Mouse (Mus musculus) heart, embryonic 10.5 days (tissue): ENCODE measurements at regions not wholly inside any gene's neighbourhood (a gene's known extent, or its start where the extent isn't known, plus 50 kb on each side); places are given as distances from the start of the nearest gene placed in this dataset.

ENCODE experiments used
- DNase-seq: peaks from one replicate; pipeline ENCODE4 v3.0.0-alpha.2; 2017; ENCODE audit warnings: low spot score
- H3K27ac ChIP-seq: fragments of 300-500 bp; sonication (generic); 2 replicates; pipeline ENCODE4 v1.5.1; 2016; ENCODE audit warnings: mild to moderate bottlenecking
- H3K27me3 ChIP-seq: fragments of 300-500 bp; sonication (generic); 2 replicates; pipeline ENCODE4 v1.6.1; 2016; ENCODE audit warnings: mild to moderate bottlenecking; ENCODE audit not compliant: poor library complexity, insufficient read depth, severe bottlenecking
- H3K36me3 ChIP-seq: fragments of 300-500 bp; sonication (generic); 2 replicates; pipeline ENCODE4 v1.6.1; 2016; ENCODE audit warnings: mild to moderate bottlenecking, moderate library complexity
- H3K4me1 ChIP-seq: fragments of 300-500 bp; sonication (generic); 2 replicates; pipeline ENCODE4 v1.6.1; 2016; ENCODE audit warnings: mild to moderate bottlenecking
- H3K4me3 ChIP-seq: fragments of 300-500 bp; sonication (generic); 2 replicates; pipeline ENCODE4 v1.5.1; 2016; ENCODE audit warnings: mild to moderate bottlenecking, moderate library complexity
- H3K9me3 ChIP-seq: fragments of 300-500 bp; sonication (generic); 2 replicates; pipeline ENCODE4 v1.6.1; 2016; ENCODE audit warnings: mild to moderate bottlenecking, moderate library complexity
- WGBS: fragments of 180-500 bp; shearing (Covaris S2); methylation state at CpG from one replicate; pipeline ENCODE4 v1.1.7; 2016; 5-methylcytosine and 5-hydroxymethylcytosine counted together

- H3K27me3 ChIP-seq = no peaks in the 10 kb centered on the region
- no peak for DNase-seq
- 72% methylated on average over 2 of the region's 2 CpGs for WGBS
- no peak overlapping the region for H3K27ac ChIP-seq
- H3K36me3 ChIP-seq = no peaks in the 10 kb centered on the region
- H3K4me1 ChIP-seq = no peaks in the 10 kb centered on the region
- H3K9me3 ChIP-seq = no peaks in the 10 kb centered on the region
- no peak overlapping the region for H3K4me3 ChIP-seq
These were observed 856.9 kb downstream of the Zpld1 start for GRCm38 (mm10) chr16:54440932-54441331.

DNA sequence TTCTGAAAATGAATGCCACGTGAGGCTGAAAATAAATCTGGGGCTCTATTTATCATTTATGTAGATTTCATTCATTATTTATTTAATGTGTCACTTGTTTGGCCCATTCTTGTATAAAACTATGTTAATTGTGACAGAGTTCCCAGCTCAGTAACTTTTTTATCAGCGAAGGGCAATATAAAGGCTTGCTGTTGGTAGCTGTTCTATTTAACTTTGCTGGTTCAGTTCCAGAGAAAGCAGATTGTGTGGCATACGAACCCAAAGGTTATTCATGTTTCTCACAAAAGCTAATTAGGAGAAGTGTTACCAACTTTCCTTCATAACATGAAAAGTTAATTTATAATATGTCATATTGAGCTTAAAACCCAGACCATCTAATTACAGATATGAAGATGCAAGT lies 891.1 kb downstream of the Zpld1 start:
- WGBS = 79% methylated on average over 3 of the region's 3 CpGs
- Histone ChIP-seq H3K27ac (no peak overlapping the region), H3K9me3 (no peaks in the 10 kb centered on the region), H3K36me3 (no peaks in the 10 kb centered on the region), H3K4me3 (no peak overlapping the region), H3K4me1 (no peaks in the 10 kb centered on the region), H3K27me3 (no peaks in the 10 kb centered on the region)
- no peak for DNase-seq

DNA sequence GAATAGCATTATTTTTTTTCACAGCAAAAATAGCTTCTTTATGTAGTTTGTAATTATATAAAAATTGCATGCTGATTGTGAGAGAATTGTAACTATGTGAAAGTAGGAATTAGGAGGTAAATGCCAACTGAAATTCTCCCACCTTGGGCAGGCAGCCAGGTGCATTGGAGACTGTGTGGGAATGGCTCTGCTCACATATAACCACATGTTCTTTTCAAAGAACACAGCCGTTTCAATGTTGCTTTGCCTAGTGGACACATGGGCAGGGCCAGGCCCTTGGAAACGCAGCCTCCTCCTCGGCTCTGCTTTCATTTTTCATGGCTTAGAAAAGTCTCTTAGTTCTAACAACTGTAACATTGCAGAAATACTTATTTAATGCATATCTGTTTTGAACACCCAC lies 913.8 kb downstream of the Zpld1 start:
- no peak overlapping the region for H3K4me3 ChIP-seq
- H3K27ac ChIP-seq = no peak overlapping the region
- H3K9me3 ChIP-seq = no peaks in the 10 kb centered on the region
- WGBS = 76% methylated on average over 3 of the region's 3 CpGs
- no peaks in the 10 kb centered on the region for H3K36me3 ChIP-seq
- H3K4me1 ChIP-seq = no peaks in the 10 kb centered on the region
- DNase-seq = no peak
- H3K27me3 ChIP-seq = no peaks in the 10 kb centered on the region

GRCm38 (mm10) chr16:54374990-54375389 lies 922.8 kb downstream of the Zpld1 start:
- H3K27ac ChIP-seq = no peak overlapping the region
- no peaks in the 10 kb centered on the region for H3K4me1 ChIP-seq
- H3K27me3 ChIP-seq = no peaks in the 10 kb centered on the region
- no peak for DNase-seq
- no peaks in the 10 kb centered on the region for H3K36me3 ChIP-seq
- 86% methylated on average over 4 of the region's 4 CpGs for WGBS
- no peaks in the 10 kb centered on the region for H3K9me3 ChIP-seq
- H3K4me3 ChIP-seq = no peak overlapping the region

GRCm38 (mm10) chr16:54354423-54354822 lies 943.4 kb downstream of the Zpld1 start:
- no peak overlapping the region for H3K4me3 ChIP-seq
- DNase-seq = peak; percentile 79
- no peaks in the 10 kb centered on the region for H3K9me3 ChIP-seq
- H3K4me1 ChIP-seq = no peaks in the 10 kb centered on the region
- peak overlapping the region; percentile 77 for H3K27ac ChIP-seq
- no peaks in the 10 kb centered on the region for H3K27me3 ChIP-seq
- no peaks in the 10 kb centered on the region for H3K36me3 ChIP-seq

DNA sequence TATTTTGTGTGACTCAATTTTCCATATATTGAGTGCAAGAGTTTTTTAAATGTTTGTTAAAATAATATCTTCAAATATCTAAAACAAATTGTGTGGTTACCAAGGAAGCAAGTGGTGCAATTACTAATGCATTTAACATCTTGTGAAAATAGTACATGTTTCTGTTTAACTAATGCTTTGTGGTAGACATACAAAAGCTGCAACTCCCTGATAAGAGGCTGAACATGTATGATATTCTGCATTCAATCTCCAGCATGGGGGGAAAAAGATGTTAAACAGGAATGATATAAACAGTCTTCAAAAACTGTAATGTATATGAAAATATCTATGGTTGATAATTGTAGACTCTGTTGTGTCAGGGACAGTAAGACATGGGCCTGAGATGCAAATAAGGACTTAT lies 949.0 kb downstream of the Zpld1 start:
- H3K27me3 ChIP-seq = no peaks in the 10 kb centered on the region
- H3K4me1 ChIP-seq = no peaks in the 10 kb centered on the region
- DNase-seq = no peak
- no peak overlapping the region for H3K4me3 ChIP-seq
- H3K36me3 ChIP-seq = no peaks in the 10 kb centered on the region
- no peak overlapping the region for H3K27ac ChIP-seq
- no peaks in the 10 kb centered on the region for H3K9me3 ChIP-seq

DNA sequence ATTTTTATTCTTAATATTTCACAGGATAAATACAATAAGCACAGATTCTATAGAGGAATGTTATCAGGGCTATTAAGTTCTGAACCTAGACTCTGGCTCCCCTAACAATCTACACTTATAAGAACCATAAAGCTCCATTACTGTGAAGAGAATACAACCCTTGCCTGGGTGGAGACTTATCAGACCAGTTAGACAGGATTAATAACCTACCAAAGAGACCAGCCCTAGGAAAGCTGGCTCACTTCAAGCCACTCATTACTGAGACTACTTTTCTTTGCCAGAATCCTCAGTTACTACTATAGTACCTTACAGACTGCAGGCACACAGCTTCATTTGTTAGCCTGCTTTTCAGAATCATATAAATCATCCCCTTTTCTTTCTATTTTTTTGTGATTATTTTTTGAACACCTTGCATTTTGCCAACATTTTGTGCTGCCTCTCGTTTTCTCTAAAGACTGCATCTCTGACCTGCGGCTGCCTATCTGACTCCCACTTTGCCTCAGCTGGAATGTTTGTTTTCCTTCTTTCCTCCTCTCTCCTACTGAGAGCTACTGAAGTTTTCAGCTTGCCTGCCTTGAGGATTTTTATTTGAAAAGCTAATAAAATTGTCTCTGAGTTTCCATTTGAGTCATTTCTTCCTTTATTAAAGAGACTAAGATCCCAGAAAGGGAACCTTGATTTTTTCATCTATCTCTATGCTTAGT lies 951.5 kb downstream of the Zpld1 start:
- no peaks in the 10 kb centered on the region for H3K27me3 ChIP-seq
- H3K4me1 ChIP-seq = no peaks in the 10 kb centered on the region
- no peaks in the 10 kb centered on the region for H3K9me3 ChIP-seq
- H3K36me3 ChIP-seq = no peaks in the 10 kb centered on the region
- H3K27ac ChIP-seq = no peak overlapping the region
- DNase-seq = no peak
- no peak overlapping the region for H3K4me3 ChIP-seq
- WGBS = 47% methylated on average over 2 of the region's 2 CpGs
